13 mouse cellular contexts compared by ENCODE assay signal in genomic region chr8:121675161-121675560, GRCm38 (mm10). TPM values are rescaled to one million over a fixed set of nuclear protein-coding genes. Genes with fewer than 3 reads are reported as not detected.
"Had no signal": no experiment of that assay in that cellular context is flagged by ENCODE, and none has a peak within 500 bp of the region (broad histone marks: within the 10 kb centered on the region; RNA-seq: fewer than 3 reads in every experiment).

No protein-coding gene starts in this region.

- H3K9ac ChIP-seq: kidney, embryonic 15.5 days; liver, embryonic 15.5 days; midbrain, embryonic 15.5 days; neural tube, embryonic 13.5 days had no signal

- DNase-seq: layer of hippocampus, postnatal 36 days; thymus, postnatal 36 days had no signal

- H3K9me3 ChIP-seq: kidney, embryonic 15.5 days; limb, embryonic 10.5 days; liver, embryonic 15.5 days; midbrain, embryonic 15.5 days; neural tube, embryonic 13.5 days had no signal

- H3K27me3 ChIP-seq: kidney, embryonic 15.5 days; midbrain, embryonic 15.5 days; neural tube, embryonic 13.5 days had no signal

- H3K4me2 ChIP-seq: liver, embryonic 11.5 days; liver, embryonic 15.5 days; midbrain, embryonic 11.5 days; midbrain, embryonic 15.5 days; neural tube, embryonic 13.5 days had no signal

- H3K36me3 ChIP-seq: kidney, embryonic 15.5 days; limb, embryonic 10.5 days; liver, embryonic 15.5 days; midbrain, embryonic 15.5 days; neural tube, embryonic 13.5 days had no signal

- H3K4me3 ChIP-seq: kidney, embryonic 15.5 days; limb, embryonic 10.5 days; liver, embryonic 15.5 days; megakaryocyte, embryonic 14.5 days; midbrain, embryonic 15.5 days; neural tube, embryonic 13.5 days had no signal

- ATAC-seq: intestine, embryonic 16.5 days had no signal

- H3K27ac ChIP-seq: kidney, embryonic 15.5 days; limb, embryonic 10.5 days; liver, embryonic 15.5 days; macrophage; midbrain, embryonic 15.5 days; neural tube, embryonic 13.5 days had no signal

- H3K4me1 ChIP-seq: kidney, embryonic 15.5 days; liver, embryonic 15.5 days; midbrain, embryonic 15.5 days had no signal

RNA-seq across cellular contexts. Expression of gene Jph3, which starts 54.3 kb away (rescaled TPM):
- polyA plus RNA-seq: thymus, postnatal 0 days had no signal
